Mouse (Mus musculus): ENCODE measurements around the gene Ccdc167. TPM values are rescaled to one million over a fixed set of nuclear protein-coding genes. Genes with fewer than 3 reads are reported as not detected.

Ccdc167 gene
- polyA plus RNA-seq, 1 experiment from 2014 or later: 10.7 TPM

DNA sequence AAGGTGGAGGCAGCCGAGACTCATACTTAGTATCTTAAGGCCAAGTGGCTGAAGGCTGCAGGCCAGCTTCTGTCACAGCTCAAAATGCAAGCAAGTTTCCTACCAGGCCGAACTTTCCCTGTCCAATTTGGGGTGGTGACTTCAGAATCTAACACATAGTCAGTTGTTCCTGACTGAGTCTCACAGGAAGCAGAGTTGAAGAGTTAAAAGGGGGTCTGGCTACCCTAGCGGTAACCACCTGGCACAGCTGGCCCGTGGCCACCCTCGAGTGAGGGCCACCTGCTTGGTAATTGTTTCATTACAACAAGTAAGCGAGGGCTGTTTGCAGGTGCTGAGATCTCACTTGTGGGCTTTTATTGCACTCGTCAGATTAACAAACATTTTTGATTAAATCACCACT, 4.3 kb downstream of the Ccdc167 start:
- no peaks in the 10 kb centered on the region for H3K27me3 ChIP-seq
- no peak overlapping the region for H3K4me2 ChIP-seq
- H3K36me3 ChIP-seq: no peaks in the 10 kb centered on the region
- H3K9ac ChIP-seq: 0 out of 2 replicates have a peak overlapping the region, but pooled peaks have one; percentile 4
- 0 out of 2 replicates have a peak overlapping the region, but pooled peaks have one; percentile 11 for H3K27ac ChIP-seq
- H3K9me3 ChIP-seq: no peaks in the 10 kb centered on the region
- ATAC-seq (ENCODE audit: insufficient number of reproducible peaks, low FRiP score, low TSS enrichment, low read depth): no peak
- WGBS: 28% methylated on average over 7 of the region's 7 CpGs
- H3K4me3 ChIP-seq: no peak overlapping the region
- peaks cover 62% of the 10 kb centered on the region for H3K4me1 ChIP-seq

DNA sequence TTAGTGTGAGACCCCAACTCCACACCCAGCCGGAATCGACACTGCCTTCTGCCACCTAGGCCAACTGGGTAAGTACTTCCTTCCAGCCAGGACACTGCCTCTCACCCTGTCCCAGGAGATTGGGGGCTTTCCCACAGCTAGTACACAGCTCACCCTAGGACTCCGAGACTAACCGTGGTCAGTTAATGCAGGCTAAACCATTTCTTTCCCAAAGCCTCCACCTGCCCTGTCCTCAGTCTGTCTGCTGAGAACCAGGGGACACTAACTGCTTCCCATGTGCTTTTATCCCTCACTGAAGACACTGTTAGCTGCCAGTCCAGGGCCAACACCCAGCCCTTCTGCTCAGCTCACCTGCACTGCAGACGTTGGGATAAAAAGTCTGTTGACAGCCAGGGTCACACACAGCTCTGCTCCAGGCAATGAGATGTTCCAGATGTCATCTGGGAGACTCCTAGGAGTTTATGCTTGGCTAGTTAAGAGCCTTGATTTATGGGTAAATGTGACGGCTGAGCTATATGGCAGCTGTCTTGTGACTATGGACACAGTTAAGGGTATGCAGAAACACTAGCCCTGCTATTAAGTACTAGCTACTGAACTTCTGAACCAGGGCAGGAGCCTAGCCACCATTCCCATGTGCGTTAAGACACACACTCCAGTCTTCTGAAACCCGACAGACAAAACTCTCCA, 5.0 kb downstream of the Ccdc167 start:
- no peak overlapping the region for H3K4me2 ChIP-seq
- H3K4me3 ChIP-seq: no peak overlapping the region
- peaks cover 60% of the 10 kb centered on the region for H3K4me1 ChIP-seq

DNA sequence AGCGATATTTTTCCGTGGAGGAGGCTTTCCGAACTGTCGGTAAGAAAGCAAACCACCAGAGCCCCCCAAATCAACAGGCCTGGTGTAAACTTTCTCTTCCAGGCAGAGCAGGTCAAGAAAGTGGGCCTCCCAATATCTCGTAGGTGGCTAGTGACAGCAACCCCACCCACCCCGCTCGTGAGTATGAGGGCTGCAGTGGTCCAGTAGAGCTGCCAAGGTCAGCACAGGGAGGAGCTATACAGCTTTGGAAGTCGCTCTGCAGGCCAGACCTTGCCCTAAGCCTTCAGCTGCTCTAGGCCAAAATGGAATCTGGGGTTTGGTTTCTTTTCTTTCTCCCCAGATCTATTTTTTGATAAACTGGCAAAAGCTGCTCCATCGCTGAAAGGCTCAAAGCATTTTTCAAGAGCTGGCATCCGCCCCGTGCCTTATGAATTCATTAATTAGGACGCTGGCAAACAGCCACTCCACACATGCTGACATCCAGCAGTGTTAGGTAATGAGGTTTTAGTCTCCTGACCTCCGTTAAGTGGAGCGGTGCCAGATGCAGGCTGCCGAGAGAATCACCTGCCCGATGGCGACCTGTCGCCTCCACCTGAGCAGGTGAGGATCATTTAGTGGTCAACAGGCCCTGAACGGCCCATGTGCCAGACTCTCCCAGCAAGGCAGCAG, 5.6 kb downstream of the Ccdc167 start:
- H3K9me3 ChIP-seq: no peaks in the 10 kb centered on the region
- 0 out of 2 replicates have a peak overlapping the region, but pooled peaks have one; percentile 5 for H3K4me2 ChIP-seq
- H3K27me3 ChIP-seq: no peaks in the 10 kb centered on the region
- 47% methylated on average over 19 of the region's 19 CpGs for whole genome bisulfite sequencing
- peaks cover 58% of the 10 kb centered on the region for H3K4me1 ChIP-seq
- peak overlapping the region; percentile 18; the same call in 1 of the 2 replicates for H3K27ac ChIP-seq
- no peak overlapping the region for H3K9ac ChIP-seq
- no peak for ATAC-seq (ENCODE audit: insufficient number of reproducible peaks, low FRiP score, low TSS enrichment, low read depth)
- H3K36me3 ChIP-seq: no peaks in the 10 kb centered on the region
- no peak overlapping the region for H3K4me3 ChIP-seq

More for the DNA sequence above, 5.0 kb downstream of the Ccdc167 start:
- Histone ChIP-seq H3K27ac (0 out of 2 replicates have a peak overlapping the region, but pooled peaks have one; percentile 11), H3K27me3 (no peaks in the 10 kb centered on the region), H3K36me3 (no peaks in the 10 kb centered on the region), H3K9ac (0 out of 2 replicates have a peak overlapping the region, but pooled peaks have one; percentile 4), H3K9me3 (no peaks in the 10 kb centered on the region)
- ATAC-seq (ENCODE audit: insufficient number of reproducible peaks, low FRiP score, low TSS enrichment, low read depth): no peak
- WGBS: 43% methylated on average over 8 of the region's 8 CpGs

DNA sequence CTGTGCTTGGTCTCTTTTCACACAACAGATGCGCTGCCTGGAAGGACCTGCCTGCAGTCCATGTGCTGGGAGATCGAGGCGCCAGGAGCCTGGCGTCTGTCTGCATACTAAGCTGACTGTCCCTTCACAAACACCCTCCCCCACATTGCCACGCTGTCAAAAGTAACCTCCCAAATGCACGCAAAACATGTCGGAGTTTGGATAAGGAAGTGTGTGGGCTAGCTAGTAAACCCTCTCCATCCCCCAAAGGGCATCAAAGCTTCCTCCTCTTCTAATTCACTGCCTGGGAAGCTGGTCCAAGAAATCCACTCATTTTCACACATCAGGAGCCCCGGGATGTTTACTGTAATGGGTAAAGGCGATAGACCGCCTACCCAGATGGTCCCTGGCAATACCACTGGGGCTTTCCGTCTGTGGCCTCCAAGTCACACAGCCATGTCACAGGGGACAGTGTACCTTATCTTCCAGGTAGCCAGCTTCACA, 6.2 kb downstream of the Ccdc167 start:
- Histone ChIP-seq H3K27me3 (no peaks in the 10 kb centered on the region), H3K36me3 (no peaks in the 10 kb centered on the region), H3K9me3 (no peaks in the 10 kb centered on the region), H3K27ac (no peak overlapping the region), H3K4me3 (no peak overlapping the region), H3K4me2 (no peak overlapping the region), H3K9ac (no peak overlapping the region), H3K4me1 (peaks cover 54% of the 10 kb centered on the region)
- no peak for ATAC-seq (ENCODE audit: insufficient number of reproducible peaks, low FRiP score, low TSS enrichment, low read depth)
- WGBS: 51% methylated on average over 11 of the region's 11 CpGs

DNA sequence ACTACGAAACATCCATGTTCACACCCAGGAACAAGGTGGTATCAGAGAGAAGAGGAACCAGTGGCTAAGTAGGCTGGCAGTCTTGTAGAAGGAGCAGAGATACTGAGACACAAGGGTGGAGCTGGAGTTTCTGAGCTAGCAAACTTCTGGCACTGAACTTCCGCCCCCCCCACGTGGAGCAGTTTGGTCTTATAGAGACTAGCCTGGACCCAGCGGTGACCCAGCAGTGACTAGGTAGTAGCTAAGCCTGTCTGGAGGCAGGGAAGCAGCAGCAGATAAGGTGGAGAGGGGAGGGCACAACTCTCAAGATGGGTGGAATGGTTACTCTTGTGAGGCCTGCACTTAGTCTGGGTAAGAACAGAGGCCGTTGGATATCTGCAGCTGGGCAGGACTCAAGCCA, 8.1 kb downstream of the Ccdc167 start:
- no peaks in the 10 kb centered on the region for H3K27me3 ChIP-seq

DNA sequence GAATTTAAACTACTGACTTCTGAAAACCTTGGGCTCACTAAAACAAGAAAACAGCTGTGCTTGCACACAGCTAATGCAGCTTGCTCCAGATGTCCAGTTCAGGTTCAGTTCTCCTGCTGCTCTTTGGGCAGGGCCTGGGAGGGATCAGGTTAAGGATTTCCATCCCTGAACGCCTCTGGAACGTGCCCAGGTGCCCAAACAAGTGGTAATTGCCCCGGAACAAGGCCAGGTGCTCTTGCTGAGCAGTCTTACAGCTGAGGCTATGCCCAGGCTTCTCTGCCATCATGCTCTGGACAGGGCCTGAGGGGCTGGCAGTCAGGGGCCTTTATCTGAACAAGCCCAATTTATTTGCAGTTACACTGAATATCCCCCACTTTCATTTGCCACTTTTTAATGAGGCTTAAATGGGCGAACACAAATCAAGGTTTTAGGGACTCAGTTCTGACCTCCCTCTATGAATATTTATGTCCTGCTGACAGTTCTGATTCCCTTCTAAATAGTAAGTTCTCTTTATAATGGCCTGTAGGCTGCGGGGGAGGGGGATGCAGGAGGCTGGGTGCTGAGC, 9.8 kb downstream of the Ccdc167 start:
- no peak for ATAC-seq (ENCODE audit: insufficient number of reproducible peaks, low FRiP score, low TSS enrichment, low read depth)
- H3K27me3 ChIP-seq: no peaks in the 10 kb centered on the region
- no peak overlapping the region for H3K4me3 ChIP-seq
- H3K9ac ChIP-seq: no peak overlapping the region
- H3K9me3 ChIP-seq: no peaks in the 10 kb centered on the region
- no peak overlapping the region for H3K4me2 ChIP-seq
- H3K27ac ChIP-seq: no peak overlapping the region
- H3K36me3 ChIP-seq: peaks cover 28% of the 10 kb centered on the region
- WGBS: 24% methylated on average over 5 of the region's 5 CpGs
- H3K4me1 ChIP-seq: peaks cover 45% of the 10 kb centered on the region

More for the DNA sequence above, 8.1 kb downstream of the Ccdc167 start:
- ATAC-seq (ENCODE audit: insufficient number of reproducible peaks, low FRiP score, low TSS enrichment, low read depth): no peak
- H3K4me3 ChIP-seq: no peak overlapping the region
- no peak overlapping the region for H3K27ac ChIP-seq
- no peaks in the 10 kb centered on the region for H3K9me3 ChIP-seq
- H3K9ac ChIP-seq: no peak overlapping the region
- peaks cover 11% of the 10 kb centered on the region for H3K36me3 ChIP-seq
- no peak overlapping the region for H3K4me2 ChIP-seq
- H3K4me1 ChIP-seq: peaks cover 54% of the 10 kb centered on the region
- 82% methylated on average over 5 of the region's 5 CpGs for WGBS

DNA sequence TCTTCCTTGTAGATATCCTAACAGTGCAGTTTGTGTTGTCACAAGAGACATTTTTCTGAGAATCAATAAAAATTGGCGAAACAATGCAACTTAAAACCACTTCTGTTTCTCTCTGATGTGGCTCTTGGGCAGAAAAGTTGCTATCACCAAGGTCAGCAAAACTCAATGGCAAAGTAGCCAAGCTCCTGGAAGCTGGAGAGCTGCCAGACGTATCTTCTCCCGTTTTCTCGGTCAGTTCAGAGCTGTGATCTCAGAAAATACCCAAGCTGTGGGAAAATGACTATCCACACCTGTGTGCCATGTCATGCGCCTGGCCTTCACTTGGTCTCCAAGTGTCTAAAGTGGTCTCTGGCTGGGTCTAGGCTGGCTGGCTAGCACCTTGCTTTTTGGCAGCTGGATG, 11.0 kb downstream of the Ccdc167 start:
- Histone ChIP-seq H3K9ac (no peak overlapping the region), H3K4me2 (no peak overlapping the region), H3K27ac (no peak overlapping the region), H3K4me3 (no peak overlapping the region), H3K36me3 (peaks cover 40% of the 10 kb centered on the region), H3K27me3 (no peaks in the 10 kb centered on the region), H3K4me1 (peaks cover 33% of the 10 kb centered on the region), H3K9me3 (no peaks in the 10 kb centered on the region)
- WGBS: 80% methylated on average over 5 of the region's 5 CpGs
- no peak for ATAC-seq (ENCODE audit: insufficient number of reproducible peaks, low FRiP score, low TSS enrichment, low read depth)

DNA sequence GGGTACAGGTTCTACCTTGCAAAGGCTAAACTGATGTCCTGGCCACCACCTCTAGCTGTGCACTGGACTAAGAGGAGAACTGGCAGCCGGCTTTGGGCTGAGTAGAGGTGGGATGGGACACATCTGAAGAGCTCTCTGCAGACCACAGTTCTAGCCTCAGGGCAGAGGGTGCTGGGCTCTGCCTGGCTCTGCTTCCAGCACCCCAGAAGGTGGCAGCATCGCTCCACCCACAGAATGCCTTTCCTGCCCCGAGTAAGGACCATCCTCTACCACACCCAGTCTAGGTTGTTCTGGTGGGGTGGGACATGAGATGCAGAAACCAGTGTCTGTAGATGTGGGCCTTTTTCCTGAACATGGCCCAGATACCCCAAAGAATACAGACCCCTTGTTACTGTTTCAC, 12.1 kb downstream of the Ccdc167 start:
- 22% methylated on average over 3 of the region's 3 CpGs for WGBS

DNA sequence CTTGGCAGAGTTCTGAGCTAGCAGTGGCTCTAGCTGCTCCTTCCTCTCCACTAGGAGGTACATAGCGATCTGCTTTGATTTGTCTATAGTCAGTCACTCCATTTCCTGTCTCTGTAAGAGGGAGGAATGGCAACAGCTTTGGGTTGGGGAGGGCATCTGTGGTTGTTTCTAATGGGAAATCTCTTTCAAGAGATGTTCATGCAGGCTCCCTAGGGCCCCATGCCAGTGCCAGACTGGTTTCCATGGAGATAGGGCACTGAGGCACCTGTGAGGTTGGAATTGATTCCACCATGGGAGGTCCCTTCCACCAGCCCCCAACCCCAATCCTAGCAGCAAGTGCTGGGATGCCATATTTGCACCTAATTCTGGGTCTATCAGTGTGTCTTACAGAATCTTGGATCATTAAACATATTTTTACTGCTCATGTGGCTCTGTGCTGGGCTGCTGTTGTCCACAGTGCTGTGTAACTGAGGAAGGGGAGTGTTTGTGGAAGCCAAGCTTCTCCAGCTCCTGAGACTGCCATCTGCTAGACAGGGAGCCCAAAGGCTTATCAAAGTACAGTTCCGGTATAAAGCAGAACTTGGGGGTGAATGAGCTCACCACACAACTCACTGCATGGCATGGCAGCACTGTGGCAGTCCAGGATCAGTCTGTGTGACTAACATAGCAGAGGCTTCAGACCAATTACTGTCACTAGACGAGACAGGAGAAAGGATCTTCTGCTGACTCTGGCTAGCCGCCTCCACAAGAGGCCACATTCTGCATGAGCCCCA, 13.7 kb downstream of the Ccdc167 start:
- H3K4me1 ChIP-seq: peaks cover 7% of the 10 kb centered on the region; the same call in 1 of the 2 replicates
- H3K9ac ChIP-seq: no peak overlapping the region
- 76% methylated on average over 4 of the region's 4 CpGs for WGBS
- ATAC-seq (ENCODE audit: insufficient number of reproducible peaks, low FRiP score, low TSS enrichment, low read depth): no peak
- H3K4me3 ChIP-seq: no peak overlapping the region
- no peaks in the 10 kb centered on the region for H3K27me3 ChIP-seq
- H3K36me3 ChIP-seq: peaks cover 67% of the 10 kb centered on the region
- no peak overlapping the region for H3K27ac ChIP-seq
- H3K9me3 ChIP-seq: no peaks in the 10 kb centered on the region
- no peak overlapping the region for H3K4me2 ChIP-seq

More for the DNA sequence above, 12.1 kb downstream of the Ccdc167 start:
- Histone ChIP-seq H3K9ac (no peak overlapping the region), H3K27ac (no peak overlapping the region), H3K4me1 (peaks cover 22% of the 10 kb centered on the region), H3K4me2 (no peak overlapping the region), H3K27me3 (no peaks in the 10 kb centered on the region), H3K36me3 (peaks cover 51% of the 10 kb centered on the region), H3K9me3 (no peaks in the 10 kb centered on the region), H3K4me3 (no peak overlapping the region)
- no peak for ATAC-seq (ENCODE audit: insufficient number of reproducible peaks, low FRiP score, low TSS enrichment, low read depth)

DNA sequence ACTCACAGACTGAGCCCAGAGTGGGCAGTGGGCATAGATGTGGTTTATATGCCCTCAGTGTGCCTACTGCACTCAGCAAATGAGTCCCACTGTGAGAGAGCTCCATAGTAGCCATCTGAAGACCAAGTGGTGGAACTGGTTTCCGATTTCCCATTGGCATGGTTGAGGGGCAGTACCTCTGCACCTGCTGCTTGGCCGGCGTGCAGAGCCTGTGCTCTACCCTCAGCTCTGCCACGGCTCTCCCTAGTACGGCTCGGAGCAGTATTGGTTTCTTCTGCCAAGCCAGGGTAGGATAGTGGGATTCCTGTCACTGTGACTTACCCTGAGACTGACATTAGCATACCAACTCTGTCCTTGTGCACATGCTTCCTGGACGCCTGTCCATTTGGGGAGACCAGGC, 16.3 kb downstream of the Ccdc167 start:
- WGBS: 90% methylated on average over 7 of the region's 7 CpGs
- Histone ChIP-seq H3K9me3 (no peaks in the 10 kb centered on the region), H3K27ac (no peak overlapping the region), H3K4me2 (no peak overlapping the region), H3K4me3 (no peak overlapping the region), H3K4me1 (no peaks in the 10 kb centered on the region), H3K27me3 (no peaks in the 10 kb centered on the region), H3K9ac (no peak overlapping the region), H3K36me3 (peaks cover 87% of the 10 kb centered on the region)
- ATAC-seq (ENCODE audit: insufficient number of reproducible peaks, low FRiP score, low TSS enrichment, low read depth): no peak

DNA sequence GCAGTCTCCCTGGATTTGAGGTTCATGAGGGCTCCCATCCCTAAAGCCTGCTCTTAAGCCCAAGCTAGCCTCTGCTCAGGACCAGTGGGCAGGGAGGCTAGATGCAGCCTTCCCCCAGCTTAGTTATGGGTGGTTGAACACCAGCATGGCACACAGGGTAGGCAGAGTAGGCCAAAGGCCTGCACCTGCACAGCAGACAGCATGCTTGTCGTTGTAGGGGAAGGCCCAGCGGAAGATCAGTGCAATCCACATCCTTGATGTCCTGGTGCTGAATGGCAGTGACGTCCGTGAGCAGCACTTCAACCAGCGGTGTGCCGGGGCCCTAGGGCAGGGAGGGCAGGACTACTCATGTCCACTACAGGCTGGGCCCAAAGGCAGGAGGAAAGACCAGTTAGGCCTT, 18.4 kb downstream of the Ccdc167 start:
- H3K4me3 ChIP-seq: no peak overlapping the region
- no peaks in the 10 kb centered on the region for H3K9me3 ChIP-seq
- peaks cover 94% of the 10 kb centered on the region for H3K36me3 ChIP-seq
- H3K4me1 ChIP-seq: no peaks in the 10 kb centered on the region
- H3K27me3 ChIP-seq: no peaks in the 10 kb centered on the region
- H3K9ac ChIP-seq: no peak overlapping the region
- no peak for ATAC-seq (ENCODE audit: insufficient number of reproducible peaks, low FRiP score, low TSS enrichment, low read depth)
- no peak overlapping the region for H3K27ac ChIP-seq
- no peak overlapping the region for H3K4me2 ChIP-seq
- WGBS: 83% methylated on average over 6 of the region's 6 CpGs

Measured in limb, embryonic 15.5 days (tissue).